Mouse (Mus musculus) forebrain, embryonic 13.5 days (tissue): Measurements from ENCODE around the gene Lyrm1. TPM values are rescaled to one million over a fixed set of nuclear protein-coding genes. Genes with fewer than 3 reads are reported as not detected.

Experiments
- ATAC-seq: fragments of 200-750 bp; cut with Nextera tagmentation; 2 replicates; pipeline ENCODE4 v1.8.0; 2017
- H3K27ac ChIP-seq: fragments of 300-500 bp; sonication (generic); 2 replicates; pipeline ENCODE4 v1.5.1; 2015; ENCODE audit warnings: inconsistent platforms, mild to moderate bottlenecking, moderate library complexity
- H3K27me3 ChIP-seq: fragments of 300-500 bp; sonication (generic); 2 replicates; pipeline ENCODE4 v1.6.1; 2015; ENCODE audit warnings: mild to moderate bottlenecking, inconsistent platforms
- H3K36me3 ChIP-seq: fragments of 300-500 bp; sonication (generic); 2 replicates; pipeline ENCODE4 v1.6.1; 2015; ENCODE audit warnings: mild to moderate bottlenecking, inconsistent platforms; ENCODE audit not compliant: poor library complexity, severe bottlenecking
- H3K4me1 ChIP-seq: fragments of 300-500 bp; sonication (generic); 2 replicates; pipeline ENCODE4 v1.6.1; 2015; ENCODE audit warnings: inconsistent platforms
- H3K4me2 ChIP-seq: fragments of 300-500 bp; sonication (generic); 2 replicates; pipeline ENCODE4 v1.6.1; 2015; ENCODE audit warnings: inconsistent platforms, mild to moderate bottlenecking, moderate library complexity
- H3K4me3 ChIP-seq: fragments of 300-500 bp; sonication (generic); 2 replicates; pipeline ENCODE4 v1.5.1; 2015; ENCODE audit warnings: mild to moderate bottlenecking, inconsistent platforms
- H3K9ac ChIP-seq: fragments of 300-500 bp; sonication (generic); 2 replicates; pipeline ENCODE4 v1.6.1; 2015; ENCODE audit warnings: mild to moderate bottlenecking, inconsistent platforms
- H3K9me3 ChIP-seq: fragments of 300-500 bp; sonication (generic); replicated peaks from 2 replicates; pipeline ENCODE4 v1.6.1; 2016; ENCODE audit warnings: inconsistent platforms
- WGBS: fragments of 180-500 bp; shearing (Covaris S2); methylation state at CpG from one replicate; pipeline ENCODE4 v1.1.7; 2015; 5-methylcytosine and 5-hydroxymethylcytosine counted together
- polyA plus RNA-seq: library from polyadenylated mRNA; unstranded; fragments of >200 nt; fragmentation: Nextera tagmentation; extraction: Ambion mirVana; gene quantifications from 2 replicates; pipeline ENCODE4 v1.2.1, GENCODE M21; 2015

Lyrm1 gene
- polyA plus RNA-seq, 1 experiment from 2014 or later, result 13.9 TPM

GRCm38 (mm10) chr7:119861335-119862091, 34.1 kb upstream of the Lyrm1 start:
- peak; percentile 76 for ATAC-seq
- H3K4me3 ChIP-seq, result no peak overlapping the region
- H3K27me3 ChIP-seq, result no peaks in the 10 kb centered on the region
- 0 out of 2 replicates have a peak overlapping the region, but pooled peaks have one; percentile 23 for H3K9ac ChIP-seq
- 13% methylated on average over 6 of the region's 6 CpGs for WGBS
- H3K4me2 ChIP-seq, result no peak overlapping the region
- H3K27ac ChIP-seq, result peak overlapping the region; percentile 65
- no peaks in the 10 kb centered on the region for H3K9me3 ChIP-seq
- H3K4me1 ChIP-seq, result peaks cover 18% of the 10 kb centered on the region
- H3K36me3 ChIP-seq, result peaks cover 27% of the 10 kb centered on the region

- Histone ChIP-seq H3K9ac (no peak overlapping the region), H3K9me3 (no peaks in the 10 kb centered on the region), H3K4me1 (peaks cover 18% of the 10 kb centered on the region), H3K4me2 (no peak overlapping the region), H3K27ac (peak overlapping the region; percentile 65), H3K36me3 (peaks cover 21% of the 10 kb centered on the region), H3K27me3 (no peaks in the 10 kb centered on the region), H3K4me3 (no peak overlapping the region)
- WGBS, result 53% methylated on average over 1 of the region's 1 CpGs
- no peak for ATAC-seq
Measured at GRCm38 (mm10) chr7:119862167-119862566, 33.5 kb upstream of the Lyrm1 start.

GRCm38 (mm10) chr7:119864500-119864899, 31.2 kb upstream of the Lyrm1 start:
- Histone ChIP-seq H3K9ac (no peak overlapping the region), H3K4me3 (no peak overlapping the region), H3K36me3 (peaks cover 6% of the 10 kb centered on the region; the same call in 1 of the 2 replicates), H3K4me2 (no peak overlapping the region), H3K27me3 (no peaks in the 10 kb centered on the region), H3K27ac (no peak overlapping the region), H3K4me1 (peaks cover 18% of the 10 kb centered on the region), H3K9me3 (no peaks in the 10 kb centered on the region)
- WGBS, result 92% methylated on average over 5 of the region's 5 CpGs
- ATAC-seq, result no peak

GRCm38 (mm10) chr7:119866136-119866535, 29.5 kb upstream of the Lyrm1 start:
- Histone ChIP-seq H3K9ac (no peak overlapping the region), H3K36me3 (peaks cover 7% of the 10 kb centered on the region; the same call in 1 of the 2 replicates), H3K4me3 (no peak overlapping the region), H3K4me2 (no peak overlapping the region), H3K27ac (no peak overlapping the region), H3K27me3 (no peaks in the 10 kb centered on the region), H3K4me1 (peaks cover 18% of the 10 kb centered on the region), H3K9me3 (no peaks in the 10 kb centered on the region)
- no peak for ATAC-seq
- WGBS, result 81% methylated on average over 1 of the region's 1 CpGs

GRCm38 (mm10) chr7:119872204-119872603, 23.5 kb upstream of the Lyrm1 start:
- no peak overlapping the region for H3K9ac ChIP-seq
- no peaks in the 10 kb centered on the region for H3K9me3 ChIP-seq
- no peaks in the 10 kb centered on the region for H3K4me1 ChIP-seq
- H3K27ac ChIP-seq, result no peak overlapping the region
- no peak overlapping the region for H3K4me2 ChIP-seq
- H3K36me3 ChIP-seq, result 0 out of 2 replicates have a peak, but pooled peaks cover 2% of the 10 kb centered on the region
- no peaks in the 10 kb centered on the region for H3K27me3 ChIP-seq
- H3K4me3 ChIP-seq, result no peak overlapping the region
- 89% methylated on average over 4 of the region's 4 CpGs for WGBS
- no peak for ATAC-seq

- ATAC-seq, result no peak
- H3K4me2 ChIP-seq, result no peak overlapping the region
- no peak overlapping the region for H3K4me3 ChIP-seq
- H3K9ac ChIP-seq, result no peak overlapping the region
- no peak overlapping the region for H3K27ac ChIP-seq
- no peaks in the 10 kb centered on the region for H3K27me3 ChIP-seq
- no peaks in the 10 kb centered on the region for H3K4me1 ChIP-seq
- no peaks in the 10 kb centered on the region for H3K9me3 ChIP-seq
- 54% methylated on average over 2 of the region's 2 CpGs for WGBS
- H3K36me3 ChIP-seq, result 0 out of 2 replicates have a peak, but pooled peaks cover 2% of the 10 kb centered on the region
Measured at GRCm38 (mm10) chr7:119873050-119873449, 22.6 kb upstream of the Lyrm1 start.

- no peak for ATAC-seq
- WGBS, result 76% methylated on average over 3 of the region's 3 CpGs
- no peak overlapping the region for H3K4me2 ChIP-seq
- no peak overlapping the region for H3K4me3 ChIP-seq
- no peaks in the 10 kb centered on the region for H3K27me3 ChIP-seq
- H3K4me1 ChIP-seq, result no peaks in the 10 kb centered on the region
- no peak overlapping the region for H3K27ac ChIP-seq
- H3K9ac ChIP-seq, result no peak overlapping the region
- H3K36me3 ChIP-seq, result 0 out of 2 replicates have a peak, but pooled peaks cover 3% of the 10 kb centered on the region
- no peaks in the 10 kb centered on the region for H3K9me3 ChIP-seq
Measured at GRCm38 (mm10) chr7:119875776-119876440, 19.8 kb upstream of the Lyrm1 start.

GRCm38 (mm10) chr7:119879171-119879570, 16.5 kb upstream of the Lyrm1 start:
- Histone ChIP-seq H3K4me3 (no peak overlapping the region), H3K27ac (no peak overlapping the region), H3K27me3 (no peaks in the 10 kb centered on the region), H3K9ac (no peak overlapping the region), H3K36me3 (0 out of 2 replicates have a peak, but pooled peaks cover 3% of the 10 kb centered on the region), H3K9me3 (no peaks in the 10 kb centered on the region), H3K4me2 (no peak overlapping the region), H3K4me1 (no peaks in the 10 kb centered on the region)
- 97% methylated on average over 4 of the region's 4 CpGs for WGBS
- no peak for ATAC-seq

- H3K9me3 ChIP-seq, result no peaks in the 10 kb centered on the region
- H3K9ac ChIP-seq, result no peak overlapping the region
- H3K4me3 ChIP-seq, result no peak overlapping the region
- 91% methylated on average over 5 of the region's 5 CpGs for WGBS
- H3K27me3 ChIP-seq, result no peaks in the 10 kb centered on the region
- no peak overlapping the region for H3K27ac ChIP-seq
- 0 out of 2 replicates have a peak, but pooled peaks cover 3% of the 10 kb centered on the region for H3K36me3 ChIP-seq
- no peak for ATAC-seq
- no peak overlapping the region for H3K4me2 ChIP-seq
- no peaks in the 10 kb centered on the region for H3K4me1 ChIP-seq
Measured at GRCm38 (mm10) chr7:119880345-119880744, 15.3 kb upstream of the Lyrm1 start.

GRCm38 (mm10) chr7:119881229-119881628, 14.4 kb upstream of the Lyrm1 start:
- Histone ChIP-seq H3K27ac (no peak overlapping the region), H3K4me1 (no peaks in the 10 kb centered on the region), H3K4me2 (no peak overlapping the region), H3K9ac (no peak overlapping the region), H3K36me3 (0 out of 2 replicates have a peak, but pooled peaks cover 3% of the 10 kb centered on the region), H3K9me3 (no peaks in the 10 kb centered on the region), H3K27me3 (no peaks in the 10 kb centered on the region), H3K4me3 (no peak overlapping the region)
- WGBS, result 90% methylated on average over 2 of the region's 2 CpGs
- ATAC-seq, result no peak

GRCm38 (mm10) chr7:119887887-119888286, 7.8 kb upstream of the Lyrm1 start:
- Histone ChIP-seq H3K4me1 (no peaks in the 10 kb centered on the region), H3K4me2 (no peak overlapping the region), H3K4me3 (no peak overlapping the region), H3K9me3 (no peaks in the 10 kb centered on the region), H3K27me3 (no peaks in the 10 kb centered on the region), H3K9ac (no peak overlapping the region), H3K36me3 (0 out of 2 replicates have a peak, but pooled peaks cover 3% of the 10 kb centered on the region), H3K27ac (no peak overlapping the region)
- WGBS, result 94% methylated on average over 4 of the region's 4 CpGs
- no peak for ATAC-seq

GRCm38 (mm10) chr7:119892198-119892597, 3.5 kb upstream of the Lyrm1 start:
- WGBS, result 93% methylated on average over 1 of the region's 1 CpGs
- Histone ChIP-seq H3K27me3 (no peaks in the 10 kb centered on the region), H3K4me2 (no peak overlapping the region), H3K27ac (no peak overlapping the region), H3K4me1 (peaks cover 22% of the 10 kb centered on the region), H3K9me3 (no peaks in the 10 kb centered on the region), H3K9ac (no peak overlapping the region), H3K36me3 (no peaks in the 10 kb centered on the region), H3K4me3 (no peak overlapping the region)
- no peak for ATAC-seq
